Mouse (Mus musculus): Measurements from ENCODE around the gene Xcl1. TPM values are rescaled to one million over a fixed set of nuclear protein-coding genes. Genes with fewer than 3 reads are reported as not detected.

Xcl1 gene
- polyA plus RNA-seq (2015; fragmentation: Illumina TruSeq; extraction: RNeasy Lipid Tissue Mini Kit (QIAGEN cat#74804); ENCODE audit: insufficient read depth, low read depth, low replicate concordance) = not detected

GRCm38 (mm10) chr1:164935477-164936044 lies at the start of gene Xcl1:
Gene Xcl1, minus strand, starts transcription at chr1:164935527.

Other genes with a start within 250 kb of the Xcl1 start
- gene Dpt, start 138.9 kb downstream of the Xcl1 start, polyA plus RNA-seq (2015; fragmentation: Illumina TruSeq; extraction: RNeasy Lipid Tissue Mini Kit (QIAGEN cat#74804); ENCODE audit: insufficient read depth, low read depth, low replicate concordance) = 67.0 TPM
- gene Tbx19, start 225.2 kb upstream of the Xcl1 start, polyA plus RNA-seq (2015; fragmentation: Illumina TruSeq; extraction: RNeasy Lipid Tissue Mini Kit (QIAGEN cat#74804); ENCODE audit: insufficient read depth, low read depth, low replicate concordance) = not detected

Data from pancreas, adult 10 weeks (tissue).